Mouse (Mus musculus): ENCODE data around the gene Gja10. TPM values are rescaled to one million over a fixed set of nuclear protein-coding genes. Genes with fewer than 3 reads are reported as not detected.

The Gja10 gene
- polyA plus RNA-seq, 1 experiment from 2014 or later: 0.09 TPM

DNA sequence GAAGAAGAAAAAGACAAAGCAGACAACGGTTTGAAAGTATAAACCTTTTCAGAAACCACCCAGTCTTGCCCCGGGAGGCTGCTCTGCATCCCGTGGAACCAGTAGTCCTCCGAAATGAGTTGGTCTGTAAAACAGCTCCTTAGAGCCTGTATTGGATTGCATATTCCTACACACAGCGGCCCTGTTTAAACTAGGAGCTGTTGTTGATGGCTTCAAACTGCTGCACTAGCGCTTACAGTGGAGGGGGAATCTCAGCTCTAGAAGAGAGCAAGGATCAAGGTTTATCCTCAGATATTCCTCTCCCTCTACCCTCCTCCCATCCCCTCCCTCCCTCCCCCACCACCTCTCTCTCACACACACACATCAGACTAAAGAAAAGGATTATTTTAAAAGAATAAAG is 18.4 kb downstream of the Gja10 start:
- no peak overlapping the region for H3K4me2 ChIP-seq (ENCODE audit: low read length)
- H3K27ac ChIP-seq (ENCODE audit: low read depth): no peak overlapping the region
- H3K27me3 ChIP-seq (replicated peaks; ENCODE audit: control insufficient read depth, insufficient read depth, low read length): no peaks in the 10 kb centered on the region
- no peak overlapping the region for H3K9ac ChIP-seq (ENCODE audit: low read length)
- no peak overlapping the region for H3K4me3 ChIP-seq (ENCODE audit: low read depth, low read length)
- peaks cover 7% of the 10 kb centered on the region; the same call in 1 of the 2 replicates for H3K36me3 ChIP-seq (ENCODE audit: control insufficient read depth, insufficient read depth, low read length)
- 59% methylated on average over 6 of the region's 6 CpGs for WGBS
- no peaks in the 10 kb centered on the region for H3K4me1 ChIP-seq (replicated peaks; ENCODE audit: control insufficient read depth, insufficient read depth, low read length)
- ATAC-seq (replicated peaks; ENCODE audit: low FRiP score, low TSS enrichment, low read depth): no peak
- DNase-seq (ENCODE audit: low spot score): no peak
- H3K9me3 ChIP-seq (ENCODE audit: control insufficient read depth, low read length): no peaks in the 10 kb centered on the region

DNA sequence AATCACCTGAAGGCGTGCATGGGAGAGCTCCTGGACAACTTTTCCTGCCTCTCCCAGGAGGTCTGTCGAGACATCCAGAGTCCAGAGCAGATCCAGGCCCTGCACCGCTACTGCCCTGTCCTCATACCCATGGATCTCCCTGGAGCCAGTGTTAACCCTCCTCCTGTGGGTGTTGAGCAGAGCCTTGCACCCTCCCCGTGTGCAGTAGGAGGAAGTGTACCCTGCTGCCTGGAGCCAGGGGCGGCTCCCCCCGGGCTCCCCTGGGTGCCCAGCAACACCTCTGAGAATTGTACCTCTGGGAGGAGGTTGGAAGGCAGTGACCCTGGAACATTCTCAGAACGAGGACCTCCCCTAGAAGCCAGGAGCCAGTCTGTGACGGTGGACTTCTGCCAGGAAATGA is 22.7 kb downstream of the Gja10 start:
- H3K36me3 ChIP-seq (ENCODE audit: control insufficient read depth, insufficient read depth, low read length): peaks cover 13% of the 10 kb centered on the region; the same call in 1 of the 2 replicates
- no peak overlapping the region for H3K9ac ChIP-seq (ENCODE audit: low read length)
- ATAC-seq (replicated peaks; ENCODE audit: low FRiP score, low TSS enrichment, low read depth): no peak
- no peak overlapping the region for H3K4me3 ChIP-seq (ENCODE audit: low read depth, low read length)
- H3K27ac ChIP-seq (ENCODE audit: low read depth): no peak overlapping the region
- no peaks in the 10 kb centered on the region for H3K9me3 ChIP-seq (ENCODE audit: control insufficient read depth, low read length)
- DNase-seq (ENCODE audit: low spot score): no peak
- no peaks in the 10 kb centered on the region for H3K4me1 ChIP-seq (replicated peaks; ENCODE audit: control insufficient read depth, insufficient read depth, low read length)
- 84% methylated on average over 8 of the region's 8 CpGs for WGBS
- H3K27me3 ChIP-seq (replicated peaks; ENCODE audit: control insufficient read depth, insufficient read depth, low read length): no peaks in the 10 kb centered on the region
- no peak overlapping the region for H3K4me2 ChIP-seq (ENCODE audit: low read length)

DNA sequence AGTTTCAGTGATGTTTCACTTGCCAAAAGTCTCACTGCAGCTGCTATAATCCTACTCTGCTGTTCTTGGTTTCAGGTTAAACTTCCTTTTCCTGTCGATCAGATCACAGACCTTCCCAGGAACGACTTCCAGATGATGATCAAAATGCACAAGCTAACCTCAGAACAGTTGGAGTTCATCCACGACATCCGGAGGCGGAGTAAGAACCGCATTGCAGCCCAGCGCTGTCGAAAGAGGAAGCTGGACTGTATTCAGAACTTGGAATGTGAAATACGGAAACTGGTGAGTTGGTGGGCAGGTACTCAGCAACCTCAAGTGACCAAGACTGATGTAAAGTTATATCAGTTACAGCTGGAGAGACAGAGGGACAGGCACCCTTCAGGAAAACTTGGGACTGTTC is 27.4 kb downstream of the Gja10 start:
- no peak overlapping the region for H3K4me3 ChIP-seq (ENCODE audit: low read depth, low read length)
- DNase-seq (ENCODE audit: low spot score) (no peak), ATAC-seq (replicated peaks; ENCODE audit: low FRiP score, low TSS enrichment, low read depth) (no peak)
- peaks cover 10% of the 10 kb centered on the region for H3K4me1 ChIP-seq (replicated peaks; ENCODE audit: control insufficient read depth, insufficient read depth, low read length)
- WGBS: 59% methylated on average over 9 of the region's 9 CpGs
- no peak overlapping the region for H3K27ac ChIP-seq (ENCODE audit: low read depth)
- no peak overlapping the region for H3K9ac ChIP-seq (ENCODE audit: low read length)
- peaks cover 11% of the 10 kb centered on the region; the same call in 1 of the 2 replicates for H3K36me3 ChIP-seq (ENCODE audit: control insufficient read depth, insufficient read depth, low read length)
- no peak overlapping the region for H3K4me2 ChIP-seq (ENCODE audit: low read length)
- H3K9me3 ChIP-seq (ENCODE audit: control insufficient read depth, low read length): no peaks in the 10 kb centered on the region
- no peaks in the 10 kb centered on the region for H3K27me3 ChIP-seq (replicated peaks; ENCODE audit: control insufficient read depth, insufficient read depth, low read length)

DNA sequence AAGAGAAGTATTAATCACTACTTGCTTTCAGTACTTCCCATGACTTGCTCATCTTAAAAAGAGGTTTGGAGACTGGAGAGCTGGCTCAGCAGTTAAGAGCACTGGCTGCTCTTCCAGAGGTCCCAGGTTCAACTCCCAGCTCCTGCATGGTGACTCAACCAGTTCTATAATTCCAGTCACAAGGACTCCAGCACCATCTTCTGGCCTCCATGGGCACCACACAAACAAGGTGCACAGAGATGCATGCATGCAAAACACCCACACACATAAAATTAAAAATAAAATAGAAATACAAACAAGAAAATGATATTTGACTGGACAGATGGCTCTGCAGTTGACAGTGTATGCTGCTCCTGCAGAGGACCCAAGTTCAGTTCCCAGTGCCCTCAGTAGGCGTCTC is 28.0 kb downstream of the Gja10 start:
- 85% methylated on average over 1 of the region's 1 CpGs for WGBS
- DNase-seq (ENCODE audit: low spot score) (no peak), ATAC-seq (replicated peaks; ENCODE audit: low FRiP score, low TSS enrichment, low read depth) (no peak)
- H3K27ac ChIP-seq (ENCODE audit: low read depth): no peak overlapping the region
- peaks cover 6% of the 10 kb centered on the region; the same call in 1 of the 2 replicates for H3K36me3 ChIP-seq (ENCODE audit: control insufficient read depth, insufficient read depth, low read length)
- H3K4me3 ChIP-seq (ENCODE audit: low read depth, low read length): no peak overlapping the region
- H3K4me1 ChIP-seq (replicated peaks; ENCODE audit: control insufficient read depth, insufficient read depth, low read length): peaks cover 11% of the 10 kb centered on the region
- no peak overlapping the region for H3K4me2 ChIP-seq (ENCODE audit: low read length)
- H3K9ac ChIP-seq (ENCODE audit: low read length): no peak overlapping the region
- no peaks in the 10 kb centered on the region for H3K9me3 ChIP-seq (ENCODE audit: control insufficient read depth, low read length)
- no peaks in the 10 kb centered on the region for H3K27me3 ChIP-seq (replicated peaks; ENCODE audit: control insufficient read depth, insufficient read depth, low read length)

DNA sequence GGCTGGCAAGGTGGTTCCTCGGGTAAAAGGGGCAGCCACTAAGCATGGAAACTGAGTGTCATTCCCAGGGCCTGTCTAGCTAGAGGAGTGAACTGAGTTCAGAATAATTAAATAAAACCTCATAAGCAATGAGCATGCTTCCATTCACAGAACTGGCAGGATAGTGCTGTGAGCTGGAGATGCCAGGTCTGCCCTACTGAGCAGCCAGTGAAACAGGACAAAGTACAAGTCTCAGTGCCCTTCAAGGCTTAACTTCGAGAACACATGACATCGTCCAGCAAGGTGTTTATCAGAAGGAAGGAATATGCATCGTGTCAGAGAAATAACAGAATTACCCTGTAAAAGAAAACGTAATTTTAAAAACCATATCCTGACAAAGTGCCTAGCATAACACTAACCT is 29.0 kb downstream of the Gja10 start:
- H3K27ac ChIP-seq (ENCODE audit: low read depth): no peak overlapping the region
- 91% methylated on average over 5 of the region's 5 CpGs for WGBS
- no peak overlapping the region for H3K9ac ChIP-seq (ENCODE audit: low read length)
- no peaks in the 10 kb centered on the region for H3K9me3 ChIP-seq (ENCODE audit: control insufficient read depth, low read length)
- no peaks in the 10 kb centered on the region for H3K27me3 ChIP-seq (replicated peaks; ENCODE audit: control insufficient read depth, insufficient read depth, low read length)
- H3K36me3 ChIP-seq (ENCODE audit: control insufficient read depth, insufficient read depth, low read length): peaks cover 6% of the 10 kb centered on the region; the same call in 1 of the 2 replicates
- DNase-seq (ENCODE audit: low spot score) (no peak), ATAC-seq (replicated peaks; ENCODE audit: low FRiP score, low TSS enrichment, low read depth) (no peak)
- H3K4me3 ChIP-seq (ENCODE audit: low read depth, low read length): no peak overlapping the region
- peaks cover 11% of the 10 kb centered on the region for H3K4me1 ChIP-seq (replicated peaks; ENCODE audit: control insufficient read depth, insufficient read depth, low read length)
- H3K4me2 ChIP-seq (ENCODE audit: low read length): no peak overlapping the region

DNA sequence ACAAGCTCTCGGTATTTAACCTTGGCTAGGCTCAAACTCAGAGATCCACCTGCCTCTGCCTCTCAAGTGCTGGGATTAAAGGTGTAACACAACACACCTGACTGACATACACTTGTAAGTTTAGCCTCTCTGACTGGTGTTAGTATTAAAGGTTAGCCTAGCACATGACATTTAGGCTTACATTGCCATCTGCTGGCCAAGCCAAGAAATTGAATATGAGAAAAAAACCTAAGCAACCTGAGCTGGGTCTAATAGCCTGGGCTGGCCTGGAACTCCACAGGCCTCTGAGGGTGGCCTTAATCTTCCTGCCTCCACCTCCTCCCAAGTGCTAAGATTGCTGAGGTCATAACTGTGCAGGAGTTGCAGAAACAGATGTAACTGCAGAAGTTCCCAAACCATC is 30.4 kb downstream of the Gja10 start:
- Histone ChIP-seq H3K4me1 (replicated peaks; ENCODE audit: control insufficient read depth, insufficient read depth, low read length) (peaks cover 11% of the 10 kb centered on the region), H3K9me3 (ENCODE audit: control insufficient read depth, low read length) (no peaks in the 10 kb centered on the region), H3K9ac (ENCODE audit: low read length) (no peak overlapping the region), H3K36me3 (ENCODE audit: control insufficient read depth, insufficient read depth, low read length) (peaks cover 6% of the 10 kb centered on the region; the same call in 1 of the 2 replicates), H3K27me3 (replicated peaks; ENCODE audit: control insufficient read depth, insufficient read depth, low read length) (no peaks in the 10 kb centered on the region), H3K4me2 (ENCODE audit: low read length) (no peak overlapping the region), H3K4me3 (ENCODE audit: low read depth, low read length) (no peak overlapping the region), H3K27ac (ENCODE audit: low read depth) (no peak overlapping the region)
- 67% methylated on average over 1 of the region's 1 CpGs for WGBS
- peak; percentile 73 for DNase-seq (ENCODE audit: low spot score)
- ATAC-seq (replicated peaks; ENCODE audit: low FRiP score, low TSS enrichment, low read depth): peak; percentile 65

DNA sequence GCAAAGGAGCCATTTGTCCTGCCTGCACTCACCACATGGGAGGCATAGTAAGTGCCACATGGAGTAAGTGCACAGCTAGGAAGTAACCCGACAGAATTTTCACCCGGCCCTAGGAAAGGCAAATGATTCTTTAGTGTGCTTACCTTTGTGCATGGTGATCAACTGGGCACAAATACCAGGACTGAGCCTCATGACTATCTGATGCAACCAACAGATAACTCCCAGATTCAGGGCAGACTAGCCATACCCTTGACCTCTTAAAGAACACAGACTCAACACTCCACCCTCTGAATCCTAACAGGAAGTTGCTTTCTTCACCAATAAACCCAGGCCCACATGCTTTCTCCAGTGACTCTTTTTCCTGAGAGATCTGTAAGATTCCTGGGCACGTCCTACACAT is 31.1 kb downstream of the Gja10 start:
- no peaks in the 10 kb centered on the region for H3K27me3 ChIP-seq (replicated peaks; ENCODE audit: control insufficient read depth, insufficient read depth, low read length)
- H3K27ac ChIP-seq (ENCODE audit: low read depth): no peak overlapping the region
- H3K4me3 ChIP-seq (ENCODE audit: low read depth, low read length): no peak overlapping the region
- H3K9ac ChIP-seq (ENCODE audit: low read length): no peak overlapping the region
- no peaks in the 10 kb centered on the region for H3K9me3 ChIP-seq (ENCODE audit: control insufficient read depth, low read length)
- 51% methylated on average over 3 of the region's 3 CpGs for WGBS
- H3K36me3 ChIP-seq (ENCODE audit: control insufficient read depth, insufficient read depth, low read length): peaks cover 2% of the 10 kb centered on the region; the same call in 1 of the 2 replicates
- ATAC-seq (replicated peaks; ENCODE audit: low FRiP score, low TSS enrichment, low read depth) (no peak), DNase-seq (ENCODE audit: low spot score) (peak; percentile 48)
- H3K4me1 ChIP-seq (replicated peaks; ENCODE audit: control insufficient read depth, insufficient read depth, low read length): peaks cover 11% of the 10 kb centered on the region
- H3K4me2 ChIP-seq (ENCODE audit: low read length): no peak overlapping the region

DNA sequence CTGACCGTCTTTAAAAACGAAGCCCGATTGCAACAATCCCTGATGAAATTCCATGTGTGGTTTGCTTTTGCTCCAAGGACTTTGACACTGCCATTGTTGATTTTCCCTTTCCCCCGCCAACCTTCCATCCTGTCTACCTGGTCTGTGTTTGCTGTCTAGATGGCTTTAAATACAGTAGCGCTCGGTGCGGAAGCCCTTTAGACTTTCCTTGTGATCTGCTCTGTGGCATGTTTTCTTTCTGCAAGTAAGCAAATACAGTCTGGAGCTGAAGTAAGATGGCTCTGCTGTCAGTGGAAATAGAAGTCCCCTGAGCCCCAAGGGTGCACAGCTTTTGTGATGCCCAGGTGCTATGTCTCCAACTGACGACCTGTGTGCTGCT is 31.6 kb downstream of the Gja10 start:
- Histone ChIP-seq H3K27ac (ENCODE audit: low read depth) (no peak overlapping the region), H3K4me1 (replicated peaks; ENCODE audit: control insufficient read depth, insufficient read depth, low read length) (peaks cover 11% of the 10 kb centered on the region), H3K4me2 (ENCODE audit: low read length) (no peak overlapping the region), H3K9me3 (ENCODE audit: control insufficient read depth, low read length) (no peaks in the 10 kb centered on the region), H3K9ac (ENCODE audit: low read length) (no peak overlapping the region), H3K36me3 (ENCODE audit: control insufficient read depth, insufficient read depth, low read length) (no peaks in the 10 kb centered on the region), H3K4me3 (ENCODE audit: low read depth, low read length) (no peak overlapping the region), H3K27me3 (replicated peaks; ENCODE audit: control insufficient read depth, insufficient read depth, low read length) (no peaks in the 10 kb centered on the region)
- DNase-seq (ENCODE audit: low spot score) (peak; percentile 53), ATAC-seq (replicated peaks; ENCODE audit: low FRiP score, low TSS enrichment, low read depth) (no peak)
- 55% methylated on average over 8 of the region's 8 CpGs for WGBS

All from intestine, embryonic 14.5 days (tissue).